Mouse (Mus musculus) embryonic facial prominence, embryonic 11.5 days (tissue): Measurements from ENCODE around the gene Slc25a43. TPM values are rescaled to one million over a fixed set of nuclear protein-coding genes. Genes with fewer than 3 reads are reported as not detected.

Experiments used
- ATAC-seq: fragments of 200-750 bp; cut with Nextera tagmentation; replicated peaks from 2 replicates; pipeline ENCODE4 v1.8.0; 2017; ENCODE audit warnings: low read depth; ENCODE audit not compliant: insufficient number of reproducible peaks, low FRiP score, low TSS enrichment
- DNase-seq: peaks from one replicate; pipeline ENCODE4 v3.0.0-alpha.2; 2015; ENCODE audit warnings: low spot score
- H3K27ac ChIP-seq: fragments of 300-500 bp; sonication (generic); replicated peaks from 2 replicates; pipeline ENCODE4 v1.5.1; 2014; ENCODE audit warnings: mild to moderate bottlenecking, low read depth, low read length, control low read depth
- H3K27me3 ChIP-seq: fragments of 300-500 bp; sonication (generic); 2 replicates; pipeline ENCODE4 v1.6.1; 2014; ENCODE audit warnings: mild to moderate bottlenecking, low read length, moderate library complexity, mixed read lengths; ENCODE audit not compliant: control insufficient read depth, insufficient read depth
- H3K36me3 ChIP-seq: fragments of 300-500 bp; sonication (generic); replicated peaks from 2 replicates; pipeline ENCODE4 v1.6.1; 2014; ENCODE audit warnings: low read depth, mild to moderate bottlenecking, low read length, moderate library complexity, mixed read lengths; ENCODE audit not compliant: control insufficient read depth, insufficient read depth
- H3K4me1 ChIP-seq: fragments of 300-500 bp; sonication (generic); 2 replicates; pipeline ENCODE4 v1.6.1; 2014; ENCODE audit warnings: low read length, mixed read lengths; ENCODE audit not compliant: control insufficient read depth, insufficient read depth
- H3K4me2 ChIP-seq: fragments of 300-500 bp; sonication (generic); 2 replicates; pipeline ENCODE4 v1.6.1; 2014; ENCODE audit warnings: low read depth, mild to moderate bottlenecking, control low read depth, low read length, moderate library complexity
- H3K4me3 ChIP-seq: fragments of 300-500 bp; sonication (generic); 2 replicates; pipeline ENCODE4 v1.5.1; 2014; ENCODE audit warnings: low read depth, low read length, control low read depth
- H3K9ac ChIP-seq: fragments of 300-500 bp; sonication (generic); replicated peaks from 2 replicates; pipeline ENCODE4 v1.6.1; 2014; ENCODE audit warnings: mild to moderate bottlenecking, control low read depth, low read length
- H3K9me3 ChIP-seq: fragments of 300-500 bp; sonication (generic); replicated peaks from 2 replicates; pipeline ENCODE4 v1.6.1; 2016; ENCODE audit warnings: mild to moderate bottlenecking, low read length, inconsistent platforms, mixed read lengths; ENCODE audit not compliant: control insufficient read depth
- WGBS: fragments of 180-500 bp; shearing (Covaris S2); extraction: QIAGEN DNeasy Blood & Tissue Kit; methylation state at CpG from one replicate; pipeline ENCODE4 v1.1.7; 2014; 5-methylcytosine and 5-hydroxymethylcytosine counted together
- polyA plus RNA-seq: library from polyadenylated mRNA; unstranded; fragments of >200 nt; fragmentation: Nextera tagmentation; extraction: Ambion mirVana; gene quantifications from 2 replicates; pipeline ENCODE4 v1.2.1, GENCODE M21; 2014

The Slc25a43 gene
- polyA plus RNA-seq, 1 experiment from 2014 or later = 1.00 TPM

DNA sequence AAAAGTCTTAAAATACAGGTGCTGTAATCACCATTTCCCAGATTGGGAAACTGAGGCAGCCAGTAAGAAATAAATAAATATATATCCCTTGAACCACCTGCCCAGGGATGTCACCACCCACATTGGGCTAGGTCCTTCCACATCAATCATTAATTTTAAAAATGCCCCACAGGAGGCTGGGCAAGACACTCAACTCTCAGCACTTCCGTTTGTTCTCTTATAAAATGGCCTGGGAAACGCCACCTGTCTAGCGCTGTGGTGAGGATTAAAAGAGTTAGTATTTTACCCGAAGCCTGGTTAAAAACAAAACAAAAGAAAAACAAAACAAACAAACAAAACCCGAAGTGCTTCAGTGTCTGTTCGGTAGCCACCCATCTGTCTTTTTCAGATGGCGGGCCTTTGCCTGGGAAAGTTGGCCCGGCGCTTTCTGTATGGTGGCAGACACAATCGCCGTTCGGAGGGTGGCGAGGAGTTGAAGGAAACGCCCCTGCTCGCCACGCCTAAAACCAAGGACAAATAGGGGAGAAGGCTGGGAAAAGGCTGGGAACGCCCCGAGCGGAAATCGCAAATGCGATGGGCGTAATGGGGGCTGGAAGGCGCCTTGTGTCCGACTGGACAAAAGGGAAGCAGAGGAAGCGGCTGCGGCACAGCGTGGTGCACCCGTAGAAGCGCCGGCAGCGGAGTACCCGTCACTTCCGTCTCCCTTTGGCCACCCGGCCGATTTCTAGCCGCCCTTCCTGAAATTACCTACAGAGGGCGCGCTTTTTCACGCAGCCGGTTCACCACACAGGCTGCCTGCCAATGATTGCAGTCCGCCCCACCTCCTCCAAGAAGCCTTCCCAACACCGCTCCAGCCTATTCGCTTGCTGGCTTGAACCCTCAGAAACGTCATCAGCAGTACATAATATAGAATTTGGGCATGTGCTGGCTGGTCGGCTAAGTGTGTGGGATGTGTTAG is 64.2 kb downstream of the Slc25a43 start:
- Histone ChIP-seq H3K9me3 (no peaks in the 10 kb centered on the region), H3K4me1 (no peaks in the 10 kb centered on the region), H3K27ac (peak overlapping the region; percentile 7; the same call in 1 of the 2 replicates), H3K4me3 (peak overlapping the region; percentile 18), H3K9ac (peak overlapping the region; percentile 18; the same call in 1 of the 2 replicates), H3K36me3 (no peaks in the 10 kb centered on the region), H3K27me3 (no peaks in the 10 kb centered on the region), H3K4me2 (peak overlapping the region; percentile 48)
- DNase-seq = peak; percentile 84
- peak; percentile 90 for ATAC-seq
- 16% methylated on average over 41 of the region's 45 CpGs for WGBS

DNA sequence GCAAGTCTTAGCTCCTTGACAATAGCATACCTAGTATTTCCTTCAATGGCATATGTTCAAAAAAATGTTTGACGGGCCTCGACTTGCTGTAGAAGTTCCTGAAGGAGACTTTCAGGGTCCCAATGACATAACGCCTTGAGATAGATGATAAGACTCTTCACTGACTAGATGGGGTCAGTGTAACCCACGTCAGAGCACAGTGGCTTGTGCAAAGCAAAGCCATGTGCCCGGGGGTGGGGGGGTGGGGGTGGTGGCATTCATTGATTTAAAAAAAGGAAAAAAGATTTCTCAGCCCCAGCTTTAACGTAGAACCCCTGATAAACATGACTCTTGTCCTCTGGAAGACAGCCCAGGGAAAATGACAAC is 64.8 kb downstream of the Slc25a43 start:
- H3K4me2 ChIP-seq = no peak overlapping the region
- no peaks in the 10 kb centered on the region for H3K27me3 ChIP-seq
- H3K4me1 ChIP-seq = no peaks in the 10 kb centered on the region
- H3K4me3 ChIP-seq = no peak overlapping the region
- no peaks in the 10 kb centered on the region for H3K9me3 ChIP-seq
- ATAC-seq = no peak; the same call in 1 of the 2 replicates
- no peaks in the 10 kb centered on the region for H3K36me3 ChIP-seq
- no peak for DNase-seq
- 76% methylated on average over 6 of the region's 6 CpGs for WGBS
- H3K27ac ChIP-seq = no peak overlapping the region
- H3K9ac ChIP-seq = no peak overlapping the region

DNA sequence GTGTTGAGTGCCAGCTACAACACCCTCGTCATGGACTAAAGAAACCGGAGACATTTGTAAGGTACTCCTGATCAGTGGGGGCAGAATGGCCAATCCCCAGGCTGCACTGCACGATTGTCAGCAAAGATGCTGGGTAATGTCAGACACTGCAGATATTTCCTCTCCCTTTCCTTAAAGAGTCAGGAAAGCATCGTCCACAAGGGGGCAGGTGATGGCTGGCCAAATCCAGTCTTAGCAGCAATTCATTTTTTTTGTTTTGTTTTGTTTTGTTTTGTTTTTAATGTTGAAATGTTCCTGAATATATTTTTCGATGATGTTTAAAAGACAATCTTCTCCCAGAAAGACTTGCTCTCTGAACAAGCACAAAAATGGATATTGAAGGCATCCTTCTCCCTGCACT is 67.9 kb downstream of the Slc25a43 start:
- peak; percentile 45 for DNase-seq
- 51% methylated on average over 5 of the region's 5 CpGs for WGBS

DNA sequence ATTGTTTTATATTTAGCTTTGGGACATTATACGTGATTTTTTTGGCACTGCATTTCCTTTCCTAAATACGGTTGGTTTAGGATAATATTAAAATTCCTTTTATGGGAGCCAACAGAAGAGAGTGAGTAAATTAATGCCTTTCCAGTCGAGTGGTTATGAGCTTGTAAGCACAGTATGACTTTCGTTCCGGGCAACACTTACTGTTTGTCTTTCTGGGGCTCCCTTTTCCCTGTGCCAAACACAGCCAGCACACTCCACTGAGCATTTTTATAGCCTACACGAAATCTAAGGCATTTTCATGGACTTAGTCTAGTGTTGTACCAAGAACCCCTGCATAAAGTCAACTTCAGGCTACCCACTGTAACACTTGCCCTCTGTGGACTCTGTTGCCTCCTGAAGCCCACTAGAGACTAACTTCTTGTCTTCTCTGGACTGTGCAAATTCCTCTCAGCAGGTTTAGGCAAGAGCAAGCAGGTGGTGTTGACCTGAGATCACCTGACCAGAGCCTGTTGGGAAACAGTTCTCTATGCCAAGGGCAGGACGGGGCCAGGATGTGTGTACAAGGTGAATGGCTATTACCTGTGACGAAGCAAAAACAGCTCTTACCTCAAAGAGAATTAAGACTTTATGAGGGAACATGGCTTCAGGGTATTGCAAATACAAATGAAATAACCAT is 70.8 kb downstream of the Slc25a43 start:
- DNase-seq (no peak), ATAC-seq (no peak)
- no peaks in the 10 kb centered on the region for H3K36me3 ChIP-seq
- H3K27ac ChIP-seq = no peak overlapping the region
- H3K4me1 ChIP-seq = no peaks in the 10 kb centered on the region
- H3K27me3 ChIP-seq = no peaks in the 10 kb centered on the region
- 83% methylated on average over 8 of the region's 8 CpGs for WGBS
- H3K9me3 ChIP-seq = no peaks in the 10 kb centered on the region
- H3K9ac ChIP-seq = no peak overlapping the region
- no peak overlapping the region for H3K4me3 ChIP-seq
- H3K4me2 ChIP-seq = no peak overlapping the region

More for the DNA sequence above, 67.9 kb downstream of the Slc25a43 start:
- H3K27ac ChIP-seq = no peak overlapping the region
- no peaks in the 10 kb centered on the region for H3K9me3 ChIP-seq
- H3K36me3 ChIP-seq = no peaks in the 10 kb centered on the region
- H3K4me1 ChIP-seq = no peaks in the 10 kb centered on the region
- H3K9ac ChIP-seq = no peak overlapping the region
- no peak for ATAC-seq
- H3K4me3 ChIP-seq = no peak overlapping the region
- no peaks in the 10 kb centered on the region for H3K27me3 ChIP-seq
- no peak overlapping the region for H3K4me2 ChIP-seq

DNA sequence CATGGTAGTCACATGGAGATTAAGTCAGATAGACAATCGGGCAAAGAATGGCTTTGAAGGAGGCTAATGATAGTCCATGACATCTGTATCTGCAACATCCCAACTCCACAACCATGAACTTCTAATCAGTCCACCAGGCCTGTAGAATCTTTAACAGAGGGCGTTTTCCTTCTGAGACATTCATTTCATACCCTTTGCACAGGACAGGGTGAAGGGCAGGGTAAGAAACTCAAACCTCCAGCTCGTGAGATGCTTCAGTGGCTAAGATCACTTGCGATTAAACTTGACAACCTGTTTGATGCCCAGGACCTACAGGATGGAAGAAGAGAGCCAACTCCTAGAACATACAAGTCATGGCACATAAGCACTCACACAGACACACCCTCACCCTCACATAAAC is 71.6 kb downstream of the Slc25a43 start:
- H3K4me1 ChIP-seq = no peaks in the 10 kb centered on the region
- H3K27ac ChIP-seq = no peak overlapping the region
- no peaks in the 10 kb centered on the region for H3K36me3 ChIP-seq
- DNase-seq (no peak), ATAC-seq (no peak)
- no peak overlapping the region for H3K4me3 ChIP-seq
- H3K4me2 ChIP-seq = no peak overlapping the region
- no peaks in the 10 kb centered on the region for H3K27me3 ChIP-seq
- no peak overlapping the region for H3K9ac ChIP-seq
- 77% methylated on average over 4 of the region's 4 CpGs for WGBS
- no peaks in the 10 kb centered on the region for H3K9me3 ChIP-seq

DNA sequence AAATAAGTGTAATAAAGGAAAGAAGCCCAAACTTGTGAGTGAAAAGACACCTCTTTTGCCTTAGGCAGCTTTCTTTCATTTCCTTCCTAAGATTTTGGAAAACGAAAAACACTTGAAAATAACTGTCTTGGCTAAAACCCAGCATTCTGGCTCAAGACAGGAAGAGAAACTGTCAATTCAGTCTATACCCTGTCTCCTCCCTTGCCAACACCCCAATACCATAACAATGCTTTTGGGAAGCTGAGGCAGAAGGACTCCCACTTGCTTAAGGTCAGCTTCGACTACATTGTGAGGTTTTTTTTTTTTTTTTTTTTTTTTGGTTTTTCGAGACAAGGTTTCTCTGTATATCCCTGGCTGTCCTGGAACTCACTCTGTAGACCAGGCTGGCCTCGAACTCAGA is 72.0 kb downstream of the Slc25a43 start:
- no peaks in the 10 kb centered on the region for H3K36me3 ChIP-seq
- no peak for ATAC-seq
- no peaks in the 10 kb centered on the region for H3K9me3 ChIP-seq
- no peak overlapping the region for H3K4me2 ChIP-seq
- 80% methylated on average over 3 of the region's 4 CpGs for WGBS
- H3K4me1 ChIP-seq = no peaks in the 10 kb centered on the region
- no peak overlapping the region for H3K4me3 ChIP-seq
- no peak overlapping the region for H3K9ac ChIP-seq
- DNase-seq = no peak
- H3K27ac ChIP-seq = no peak overlapping the region
- H3K27me3 ChIP-seq = no peaks in the 10 kb centered on the region

DNA sequence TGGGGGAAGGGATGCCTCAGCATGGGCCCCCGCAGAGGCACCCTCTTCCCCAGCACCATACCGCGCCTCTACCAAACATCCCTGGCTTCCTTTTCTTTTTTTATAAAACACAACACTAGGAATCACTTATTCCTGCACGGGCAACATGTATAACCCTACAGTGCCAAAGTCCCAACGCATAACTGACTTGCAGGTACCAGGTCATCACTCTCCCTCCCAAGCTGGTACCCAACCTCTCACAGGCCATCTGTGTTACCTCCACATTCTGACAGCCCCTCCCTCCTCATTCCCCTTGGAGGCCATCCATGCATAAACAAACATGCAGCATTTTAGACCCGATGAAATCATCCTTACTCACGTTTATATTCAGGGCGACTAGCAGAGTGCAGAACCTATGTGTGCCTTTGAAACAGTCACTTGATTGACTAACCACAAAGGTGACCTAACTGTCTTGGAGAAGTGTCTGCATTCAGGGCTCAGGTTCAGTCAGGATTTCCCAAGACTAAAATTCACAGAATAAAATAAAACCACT is 73.0 kb downstream of the Slc25a43 start:
- peak overlapping the region; percentile 59 for H3K27ac ChIP-seq
- 32% methylated on average over 8 of the region's 8 CpGs for WGBS
- H3K36me3 ChIP-seq = no peaks in the 10 kb centered on the region
- H3K9ac ChIP-seq = no peak overlapping the region; the same call in 1 of the 2 replicates
- H3K9me3 ChIP-seq = no peaks in the 10 kb centered on the region
- no peak overlapping the region for H3K4me3 ChIP-seq
- ATAC-seq (0 out of 2 replicates have a peak, but pooled peaks have one; percentile 30), DNase-seq (no peak)
- H3K4me2 ChIP-seq = peak overlapping the region; percentile 26
- H3K4me1 ChIP-seq = no peaks in the 10 kb centered on the region
- H3K27me3 ChIP-seq = no peaks in the 10 kb centered on the region
